Mouse (Mus musculus) C2C12 (cell line): ENCODE data around the gene Aff1.

Experiments
- CTCF ChIP-seq: IDR thresholded peaks from one replicate; pipeline ENCODE4 v1.5.1; 2011; ENCODE audit not compliant: control insufficient read depth, insufficient read depth, insufficient read length
- MAX ChIP-seq: IDR thresholded peaks from one replicate; pipeline ENCODE4 v1.6.1; 2011; ENCODE audit warnings: mild to moderate bottlenecking, control low read depth
- MYOG ChIP-seq: IDR thresholded peaks from one replicate; pipeline ENCODE4 v1.6.1; 2011; ENCODE audit not compliant: control insufficient read depth, insufficient read length; ENCODE audit errors: extremely low read depth
- USF1 ChIP-seq: IDR thresholded peaks from one replicate; pipeline ENCODE4 v1.6.1; 2011; ENCODE audit warnings: low read depth, mild to moderate bottlenecking, control low read depth, moderate library complexity

- TF ChIP-seq MAX (no peak), CTCF (no peak), USF1 (no peak), MYOG (no peak)
Observed at GRCm38 (mm10) chr5:103779836-103780235, 87.7 kb downstream of the Aff1 start.
